Mouse (Mus musculus): ENCODE measurements around the gene Itga6. TPM values are rescaled to one million over a fixed set of nuclear protein-coding genes. Genes with fewer than 3 reads are reported as not detected.
A peak's percentile ranks its signal among the peaks of the same experiment; 100 is the strongest.

Itga6 gene
- total RNA-seq, 2 experiments from 2014 or later = 25.5 to 27.6 TPM

GRCm38 (mm10) chr2:71728796-71729195 lies 16.6 kb upstream of the Itga6 start:
- intact Hi-C loops (cut with DNase I) = no loop called here
- no peak for DNase-seq (ENCODE audit: low spot score in 2 of 2)

- DNase-seq (ENCODE audit: low spot score in 2 of 2) = peak in 1 of 2 experiments; percentile 57
- intact Hi-C loops (cut with DNase I) = no loop called here
Observed at GRCm38 (mm10) chr2:71730623-71731612, 14.5 kb upstream of the Itga6 start.

GRCm38 (mm10) chr2:71734792-71735392 lies 10.5 kb upstream of the Itga6 start:
- intact Hi-C loops (cut with DNase I) = no loop called here

DNA sequence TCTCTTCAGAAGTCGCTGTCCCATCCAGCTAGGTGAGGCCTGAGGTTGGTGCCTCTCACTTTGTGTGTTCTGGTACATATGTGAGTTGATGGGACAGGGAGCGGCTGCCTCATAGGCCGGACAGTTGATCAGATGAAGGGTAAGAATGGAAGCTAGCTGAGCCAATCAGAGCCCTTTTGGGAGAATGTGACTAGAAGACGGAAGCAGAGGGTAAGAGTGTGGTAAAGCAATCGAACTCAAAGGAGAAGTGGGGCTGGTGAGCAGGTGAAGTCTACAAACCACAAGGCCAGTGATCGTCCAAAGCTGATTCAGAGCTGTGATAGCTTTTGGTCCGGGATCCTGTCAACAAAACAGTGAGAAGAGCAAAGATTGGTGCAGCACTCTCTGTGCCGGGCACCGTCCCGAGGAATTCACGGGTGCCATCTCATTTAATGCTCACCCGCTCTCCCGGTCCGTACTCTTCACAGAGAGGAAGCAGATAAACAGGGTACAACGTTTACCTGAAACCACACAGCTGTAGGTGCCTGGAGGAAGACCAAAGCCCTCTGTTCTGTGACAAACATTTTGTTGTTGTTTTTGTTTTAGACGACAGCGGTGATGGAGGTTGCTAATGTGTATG lies 9.8 kb upstream of the Itga6 start:
- intact Hi-C loops (cut with DNase I) = no loop called here
- no peak for DNase-seq (ENCODE audit: low spot score in 2 of 2)

More at GRCm38 (mm10) chr2:71734792-71735392, 10.5 kb upstream of the Itga6 start:
- DNase-seq (ENCODE audit: low spot score in 2 of 2) = no peak

GRCm38 (mm10) chr2:71736213-71736612 lies 9.2 kb upstream of the Itga6 start:
- no peak for DNase-seq (ENCODE audit: low spot score in 2 of 2)
- intact Hi-C loops (cut with DNase I) = no loop called here

GRCm38 (mm10) chr2:71739173-71739860 lies 6.1 kb upstream of the Itga6 start:
- no peak for DNase-seq (ENCODE audit: low spot score in 2 of 2)
- intact Hi-C loops (cut with DNase I) = no loop called here

DNA sequence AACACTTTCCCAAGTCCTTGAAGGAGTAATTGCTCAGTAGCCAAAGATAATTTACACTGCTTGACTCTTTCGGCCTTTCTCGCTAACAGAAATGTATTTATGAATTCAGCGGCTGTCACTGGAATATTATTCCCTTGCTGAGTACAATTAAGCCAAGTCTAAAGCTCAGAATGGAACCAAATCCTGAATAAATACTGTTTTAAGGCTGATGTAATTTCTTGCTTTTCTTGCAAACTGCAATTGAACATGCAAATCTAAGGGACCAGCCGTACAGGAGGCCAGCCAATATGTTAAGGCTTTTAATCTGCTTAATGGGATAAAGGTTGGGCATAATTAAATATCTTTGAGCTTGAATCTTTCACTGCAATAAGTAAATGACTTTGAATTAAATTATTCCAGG lies 2.9 kb upstream of the Itga6 start:
- no peak for DNase-seq (ENCODE audit: low spot score in 2 of 2)
- intact Hi-C loops (cut with DNase I) = no loop called here

DNA sequence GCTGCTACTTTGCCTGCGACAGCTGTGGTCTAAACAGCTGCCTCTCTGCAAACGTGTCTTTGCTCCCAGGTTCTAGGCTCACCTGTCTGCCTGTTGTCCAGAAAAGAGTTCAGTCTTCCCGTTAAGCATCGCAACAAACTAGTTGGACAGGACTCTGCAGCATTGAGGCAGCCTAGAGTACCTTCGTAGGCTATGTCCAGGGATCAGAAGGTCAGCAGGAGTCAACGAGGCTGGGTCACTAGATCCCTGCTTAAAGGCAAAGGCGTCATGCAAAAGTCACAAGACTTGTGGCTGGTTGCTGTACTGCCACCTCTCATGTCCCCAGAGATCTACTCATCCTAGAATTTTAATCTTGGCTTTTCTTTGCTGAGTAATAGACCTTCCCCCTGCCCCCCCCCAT lies 2.0 kb upstream of the Itga6 start:
- intact Hi-C loops (cut with DNase I) = no loop called here

DNA sequence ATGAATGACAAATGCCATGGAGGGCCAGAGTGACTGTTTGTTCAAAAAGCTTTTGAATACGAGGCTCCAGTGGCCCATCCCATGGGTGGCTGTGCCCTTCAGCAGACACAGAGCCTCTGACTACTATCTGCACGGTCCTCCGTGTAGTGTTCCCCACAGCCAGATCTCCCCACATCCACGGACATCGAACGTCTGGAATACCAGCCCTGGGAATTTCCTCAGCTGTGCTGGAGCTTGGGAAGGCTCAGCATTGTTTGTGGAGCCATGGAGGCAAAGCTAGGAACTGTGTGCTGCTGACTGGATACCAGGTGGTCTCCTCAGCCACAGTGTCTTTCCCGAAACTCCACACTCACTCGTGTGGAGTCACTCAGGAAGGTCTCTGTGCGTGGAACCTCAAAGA lies 1.1 kb upstream of the Itga6 start:
- intact Hi-C loops (cut with DNase I) = no loop called here
- no peak for DNase-seq (ENCODE audit: low spot score in 2 of 2)

More for the DNA sequence above, 2.0 kb upstream of the Itga6 start:
- DNase-seq (ENCODE audit: low spot score in 2 of 2) = no peak

DNA sequence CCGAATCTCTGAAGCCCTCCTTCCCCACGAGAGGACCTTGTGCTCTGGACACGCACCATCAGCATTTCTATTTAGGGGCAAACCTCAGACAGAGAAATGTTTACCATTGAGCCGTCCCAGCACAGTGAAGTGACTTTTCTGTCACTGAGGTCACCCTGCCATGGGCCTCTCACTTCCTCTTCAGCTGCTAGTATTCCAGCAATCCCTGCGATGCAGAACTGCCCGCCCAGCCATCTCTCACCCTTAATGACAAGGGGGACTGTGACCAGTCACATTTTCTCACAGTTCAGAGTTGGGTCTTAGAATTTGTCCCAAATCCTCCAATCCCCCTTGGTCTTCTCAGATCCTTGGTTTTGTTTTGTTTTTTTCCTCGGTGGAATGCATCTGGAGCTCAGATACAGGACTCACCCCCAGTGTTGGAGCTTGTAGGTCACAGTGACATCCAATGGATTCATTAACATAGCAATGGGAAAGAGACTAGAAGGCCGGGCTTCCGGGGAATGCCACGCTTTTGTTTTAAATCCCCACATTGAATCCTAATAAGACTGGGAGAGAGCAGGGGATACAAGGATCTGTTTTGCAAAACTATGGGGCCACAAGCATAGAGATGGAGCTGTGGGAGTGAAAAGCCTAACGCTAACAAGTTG lies 432 bp upstream of the Itga6 start:
- peak in 1 of 2 experiments; percentile 28 for DNase-seq (ENCODE audit: low spot score in 2 of 2)
- intact Hi-C loops (cut with DNase I) = no loop called here

GRCm38 (mm10) chr2:71748451-71748850 lies 3.0 kb downstream of the Itga6 start:
- intact Hi-C loops (cut with DNase I) = no loop called here
- no peak for DNase-seq (ENCODE audit: low spot score in 2 of 2)

DNA sequence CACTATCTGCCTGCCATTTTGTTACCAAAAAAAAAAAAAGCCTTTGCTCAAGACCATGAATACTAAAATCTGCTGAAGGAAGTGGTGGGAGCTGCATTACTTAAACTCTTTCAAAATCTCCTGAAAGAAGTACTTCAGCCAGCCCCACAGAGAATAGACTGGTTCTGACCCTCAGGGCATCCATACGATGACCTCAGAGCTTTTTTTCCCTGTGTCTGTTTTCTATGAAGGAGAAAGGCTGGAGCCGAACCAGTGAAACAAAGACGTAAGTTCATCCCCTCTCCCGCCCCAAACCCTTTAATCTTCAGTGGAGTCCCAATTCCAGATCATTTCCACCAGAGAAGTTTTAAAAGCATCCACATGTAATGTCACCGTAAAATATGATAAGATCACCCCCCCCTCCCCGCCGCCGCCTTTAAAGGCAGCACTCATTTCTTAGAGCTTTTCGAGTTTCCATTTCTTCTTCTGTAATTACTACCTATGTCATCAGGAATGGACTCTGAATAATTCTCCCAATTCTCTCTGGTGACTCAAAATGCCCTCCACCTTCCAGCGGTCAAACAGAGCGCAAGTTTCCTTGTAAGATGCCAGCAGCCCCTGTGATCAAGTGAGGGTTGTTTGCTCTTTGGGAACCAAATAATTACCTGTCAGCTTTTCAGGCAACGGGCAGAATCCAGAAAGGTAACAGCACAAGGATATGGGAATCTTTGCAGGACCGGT lies 4.1 kb downstream of the Itga6 start:
- intact Hi-C loops (cut with DNase I) = no loop called here
- no peak for DNase-seq (ENCODE audit: low spot score in 2 of 2)

GRCm38 (mm10) chr2:71750087-71750453 lies 4.7 kb downstream of the Itga6 start:
- intact Hi-C loops (cut with DNase I) = no loop called here
- DNase-seq (ENCODE audit: low spot score in 2 of 2) = no peak

DNA sequence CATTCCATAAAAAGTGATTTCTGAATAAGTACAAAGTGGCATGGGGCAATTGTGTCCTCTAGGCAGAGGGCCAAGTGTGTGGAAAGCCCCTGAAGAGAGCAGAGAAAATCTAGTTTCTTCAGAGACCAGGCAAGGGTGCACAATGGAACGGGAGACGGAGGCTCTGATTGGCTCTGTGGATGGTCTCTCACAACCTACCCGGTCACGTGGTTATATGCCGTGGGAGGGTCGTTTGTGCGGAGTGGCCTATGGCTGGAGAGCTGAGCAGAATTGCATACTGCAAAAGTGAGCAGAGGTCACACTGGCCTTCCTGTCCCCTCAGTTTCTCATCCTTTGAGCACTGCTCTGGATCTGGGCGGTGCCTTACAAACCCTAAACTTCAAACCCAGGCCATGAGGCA lies 5.9 kb downstream of the Itga6 start:
- no peak for DNase-seq (ENCODE audit: low spot score in 2 of 2)
- intact Hi-C loops (cut with DNase I) = no loop called here

DNA sequence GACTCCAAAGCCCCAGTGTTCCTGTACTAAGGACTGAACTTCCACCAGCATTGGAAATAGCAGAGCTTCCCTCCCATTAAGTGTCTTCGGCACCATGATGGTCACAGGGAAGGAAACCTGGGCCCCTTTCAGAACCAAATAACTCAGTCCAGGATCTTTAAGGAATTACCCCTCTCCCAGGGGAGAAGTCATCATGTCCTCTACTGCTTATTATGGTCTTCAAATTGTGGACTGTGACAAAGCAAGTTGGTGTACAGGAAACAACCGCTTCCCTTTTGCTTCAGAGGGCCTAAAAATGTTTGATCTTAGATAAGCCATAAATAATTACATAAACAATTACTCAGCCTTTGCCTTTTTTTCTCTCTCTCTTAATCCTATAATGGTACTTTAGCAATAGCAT lies 6.4 kb downstream of the Itga6 start:
- intact Hi-C loops (cut with DNase I) = no loop called here
- no peak for DNase-seq (ENCODE audit: low spot score in 2 of 2)

- intact Hi-C loops (cut with DNase I) = no loop called here
- no peak for DNase-seq (ENCODE audit: low spot score in 2 of 2)
Observed at GRCm38 (mm10) chr2:71752383-71752782, 7.0 kb downstream of the Itga6 start.

DNA sequence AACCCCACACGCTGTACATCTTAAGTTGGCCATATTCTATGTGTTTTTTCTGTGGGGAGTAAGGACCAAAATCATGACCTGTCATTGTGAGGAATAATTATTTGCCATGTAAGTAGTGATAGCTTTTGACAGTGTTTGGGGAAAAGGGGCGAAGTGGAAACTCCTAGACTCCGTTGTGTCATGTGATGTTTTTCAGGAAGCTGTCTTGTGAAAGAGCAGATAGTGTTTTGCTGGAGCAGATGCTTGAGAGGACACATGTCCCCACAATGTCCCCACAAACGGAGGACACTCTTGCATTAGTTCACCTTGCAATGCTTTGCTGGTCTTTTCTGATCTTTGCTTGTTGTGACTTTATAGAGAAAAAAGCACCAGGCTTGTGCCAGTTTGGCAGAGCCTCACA lies 7.7 kb downstream of the Itga6 start:
- DNase-seq (ENCODE audit: low spot score in 2 of 2) = no peak
- intact Hi-C loops (cut with DNase I) = no loop called here

DNA sequence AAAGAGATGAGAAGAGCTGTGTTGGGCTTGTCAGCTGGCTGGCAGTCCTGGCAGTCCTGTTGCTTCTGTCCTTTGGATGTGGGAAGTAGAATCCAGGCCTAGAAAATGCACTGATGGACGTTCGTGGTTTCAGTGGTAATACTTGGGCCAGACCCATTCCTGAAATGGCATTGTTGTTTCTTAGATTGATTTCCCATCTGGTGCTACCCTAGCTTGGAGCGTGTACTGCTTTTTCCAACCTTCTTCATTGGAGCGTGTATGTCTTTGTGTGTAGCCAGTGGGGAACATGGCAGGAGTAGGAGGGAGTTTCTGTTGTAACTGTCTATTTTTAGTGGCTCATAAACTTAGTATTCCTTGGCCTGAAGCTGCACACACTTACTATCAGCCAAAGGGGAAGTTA lies 10.3 kb downstream of the Itga6 start:
- no peak for DNase-seq (ENCODE audit: low spot score in 2 of 2)
- intact Hi-C loops (cut with DNase I) = no loop called here

DNA sequence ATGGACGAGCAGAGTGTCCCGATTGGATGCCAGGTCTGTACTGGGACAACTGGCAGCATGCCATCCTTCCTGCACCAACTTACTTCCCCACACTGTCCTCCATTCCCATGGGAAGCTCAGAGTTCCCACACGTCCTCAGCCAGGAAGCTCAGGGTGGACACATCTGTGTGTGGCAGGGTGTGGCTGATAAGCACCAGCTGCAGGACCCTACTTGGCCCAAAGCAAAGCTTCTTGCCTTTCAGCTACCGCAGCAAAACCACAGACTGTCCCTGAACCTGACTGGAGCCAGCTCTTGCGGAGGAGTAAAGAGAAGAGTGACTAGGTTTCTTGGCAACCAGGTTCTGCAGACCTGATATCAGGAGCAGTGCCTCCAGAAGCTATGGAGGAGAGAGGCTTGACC lies 11.7 kb downstream of the Itga6 start:
- no peak for DNase-seq (ENCODE audit: low spot score in 2 of 2)
- intact Hi-C loops (cut with DNase I) = no loop called here

All from left cerebral cortex, postnatal 25 days (tissue).